Mouse (Mus musculus): ENCODE data around the gene Hnrnpll. TPM values are rescaled to one million over a fixed set of nuclear protein-coding genes. Genes with fewer than 3 reads are reported as not detected.
A peak's percentile ranks its signal among the peaks of the same experiment; 100 is the strongest.
"Not testable (repeated sequence)": the region's sequence is repeated elsewhere in the genome, so short reads cannot be mapped to it uniquely, and the experiment has no call there.

The Hnrnpll gene
- polyA plus RNA-seq, 1 experiment, result 10.7 TPM

DNA sequence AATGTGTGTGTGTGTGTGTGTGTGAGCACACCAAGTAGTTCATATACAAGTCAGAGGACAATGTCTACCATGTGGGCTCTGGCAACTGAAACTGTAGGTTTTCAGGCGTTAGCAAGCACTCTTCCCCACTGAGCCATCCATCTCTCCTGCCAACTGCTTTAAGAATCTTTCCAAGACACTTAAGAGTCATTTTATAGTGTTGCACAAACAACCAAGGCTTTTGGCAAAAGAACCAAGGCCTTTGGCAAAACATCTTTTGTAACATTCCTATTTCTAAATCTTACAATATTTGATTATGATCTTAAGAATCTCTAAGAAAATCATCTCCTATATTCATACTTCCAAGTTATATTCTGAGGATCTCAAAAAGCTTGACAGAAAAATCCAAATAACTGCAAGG, 2.4 kb downstream of the Hnrnpll start:
- Histone ChIP-seq H3K27me3 (ENCODE audit: control insufficient read depth, insufficient read depth, low read length) (no peaks in the 10 kb centered on the region), H3K36me3 (ENCODE audit: control insufficient read depth, insufficient read depth, low read length) (no peaks in the 10 kb centered on the region), H3K4me1 (ENCODE audit: control insufficient read depth, insufficient read depth, insufficient read length, low read length) (peaks cover 2% of the 10 kb centered on the region; the same call in 1 of the 2 replicates), H3K4me3 (ENCODE audit: low read depth, low read length) (no peak overlapping the region), H3K27ac (ENCODE audit: insufficient read depth, low read depth, low read length) (no peak overlapping the region)
- TF ChIP-seq CTCF (IDR thresholded peaks at IDR 0.05; ENCODE audit: extremely low read depth, insufficient read length, insufficient replicate concordance, low read depth, low read length), result no peak
- TF ChIP-seq POLR2A (IDR thresholded peaks at IDR 0.05; ENCODE audit: low read depth, low read length), result no peak
- 13% methylated on average over 1 of the region's 1 CpGs for WGBS

DNA sequence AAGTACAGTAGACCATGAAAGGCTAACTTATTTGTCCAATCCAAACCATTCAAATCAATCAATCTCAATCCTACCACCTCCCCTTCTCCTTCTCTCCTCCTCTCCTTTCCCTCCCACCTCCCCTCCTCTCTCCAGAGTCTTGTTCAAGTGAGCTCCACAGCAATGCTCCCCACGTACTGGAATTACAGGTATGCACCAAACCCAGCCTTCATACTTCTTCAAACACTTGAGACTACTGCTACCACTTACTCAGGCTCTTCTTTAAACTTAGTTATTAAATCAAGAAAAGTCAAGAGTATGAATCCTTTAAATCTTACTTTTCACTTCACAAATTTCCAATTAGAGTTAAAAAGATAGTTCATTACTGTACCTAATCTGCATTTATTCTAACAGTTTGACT, 3.6 kb downstream of the Hnrnpll start:
- Histone ChIP-seq H3K27me3 (ENCODE audit: control insufficient read depth, insufficient read depth, low read length) (no peaks in the 10 kb centered on the region), H3K36me3 (ENCODE audit: control insufficient read depth, insufficient read depth, low read length) (peaks cover 2% of the 10 kb centered on the region), H3K4me1 (ENCODE audit: control insufficient read depth, insufficient read depth, insufficient read length, low read length) (peaks cover 2% of the 10 kb centered on the region; the same call in 1 of the 2 replicates), H3K27ac (ENCODE audit: insufficient read depth, low read depth, low read length) (no peak overlapping the region), H3K4me3 (ENCODE audit: low read depth, low read length) (no peak overlapping the region)
- no peak for TF ChIP-seq POLR2A (IDR thresholded peaks at IDR 0.05; ENCODE audit: low read depth, low read length)
- 55% methylated on average over 1 of the region's 1 CpGs for WGBS

DNA sequence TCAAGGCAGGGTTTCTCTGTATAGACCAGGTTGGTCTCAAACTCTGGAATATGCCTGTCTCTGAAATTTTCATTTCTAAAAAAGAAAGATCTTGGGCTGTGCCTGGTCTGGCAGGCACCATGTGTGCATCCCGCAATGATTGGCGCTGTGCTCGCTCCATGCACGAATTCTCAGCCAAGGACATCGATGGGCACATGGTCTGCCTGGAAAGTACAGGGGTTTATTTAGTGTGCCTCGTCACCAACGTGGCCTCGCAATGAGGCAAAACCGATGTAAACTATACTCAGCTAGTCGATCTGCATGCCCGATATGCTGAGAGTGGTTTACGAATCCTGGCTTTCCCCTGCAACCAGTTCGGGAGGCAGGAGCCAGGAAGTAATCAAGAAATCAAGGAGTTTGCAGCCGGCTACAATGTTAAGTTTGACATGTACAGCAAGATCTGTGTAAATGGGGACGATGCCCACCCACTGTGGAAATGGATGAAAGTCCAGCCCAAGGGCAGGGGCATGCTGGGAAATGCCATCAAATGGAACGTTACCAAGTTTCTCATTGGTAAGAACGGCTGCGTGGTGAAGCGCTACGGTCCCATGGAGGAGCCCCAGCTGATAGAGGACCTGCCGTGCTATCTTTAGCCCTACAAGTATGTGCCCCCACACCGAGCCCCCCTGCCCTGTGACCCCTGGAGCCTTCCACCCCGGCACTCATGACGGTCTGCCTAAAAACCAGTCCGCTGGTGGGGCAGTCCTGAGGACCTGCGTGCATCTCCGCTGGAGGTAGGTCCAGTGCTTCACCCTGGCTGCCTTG, 8.0 kb downstream of the Hnrnpll start:
- TF ChIP-seq CTCF (IDR thresholded peaks at IDR 0.05; ENCODE audit: extremely low read depth, insufficient read length, insufficient replicate concordance, low read depth, low read length) (no peak), POLR2A (IDR thresholded peaks at IDR 0.05; ENCODE audit: low read depth, low read length) (no peak)
- 81% methylated on average over 27 of the region's 27 CpGs for whole genome bisulfite sequencing
- H3K27me3 ChIP-seq (ENCODE audit: control insufficient read depth, insufficient read depth, low read length), result no peaks in the 10 kb centered on the region
- H3K27ac ChIP-seq (ENCODE audit: insufficient read depth, low read depth, low read length), result no peak overlapping the region
- no peak overlapping the region for H3K4me3 ChIP-seq (ENCODE audit: low read depth, low read length)
- H3K36me3 ChIP-seq (ENCODE audit: control insufficient read depth, insufficient read depth, low read length), result peaks cover 25% of the 10 kb centered on the region
- H3K4me1 ChIP-seq (ENCODE audit: control insufficient read depth, insufficient read depth, insufficient read length, low read length), result peaks cover 2% of the 10 kb centered on the region; the same call in 1 of the 2 replicates

DNA sequence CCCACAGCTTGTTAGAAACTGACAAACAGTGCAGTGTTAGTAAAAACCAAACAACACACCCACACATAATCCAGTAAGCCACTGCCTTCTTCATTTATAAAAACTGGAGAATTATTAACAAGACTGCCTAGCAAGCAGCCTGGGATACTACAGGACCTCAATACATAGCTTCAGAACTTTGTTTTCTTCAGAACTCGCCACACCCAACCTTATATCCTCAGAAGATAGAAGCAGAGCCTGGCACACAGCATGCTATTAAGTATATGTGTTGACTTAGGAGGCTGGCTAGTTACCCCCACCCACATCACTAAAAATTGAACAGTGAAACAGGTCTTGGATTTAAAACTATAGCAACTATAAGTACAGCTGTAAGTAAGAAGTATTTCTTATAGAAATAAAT, 10.5 kb downstream of the Hnrnpll start:
- Histone ChIP-seq H3K27ac (ENCODE audit: insufficient read depth, low read depth, low read length) (0 out of 2 replicates have a peak overlapping the region, but pooled peaks have one; percentile 11), H3K36me3 (ENCODE audit: control insufficient read depth, insufficient read depth, low read length) (peaks cover 42% of the 10 kb centered on the region), H3K27me3 (ENCODE audit: control insufficient read depth, insufficient read depth, low read length) (no peaks in the 10 kb centered on the region), H3K4me3 (ENCODE audit: low read depth, low read length) (no peak overlapping the region), H3K4me1 (ENCODE audit: control insufficient read depth, insufficient read depth, insufficient read length, low read length) (peaks cover 2% of the 10 kb centered on the region; the same call in 1 of the 2 replicates)
- WGBS, result 32% methylated on average over 1 of the region's 1 CpGs
- no peak for TF ChIP-seq POLR2A (IDR thresholded peaks at IDR 0.05; ENCODE audit: low read depth, low read length)
- no peak for TF ChIP-seq CTCF (IDR thresholded peaks at IDR 0.05; ENCODE audit: extremely low read depth, insufficient read length, insufficient replicate concordance, low read depth, low read length)

DNA sequence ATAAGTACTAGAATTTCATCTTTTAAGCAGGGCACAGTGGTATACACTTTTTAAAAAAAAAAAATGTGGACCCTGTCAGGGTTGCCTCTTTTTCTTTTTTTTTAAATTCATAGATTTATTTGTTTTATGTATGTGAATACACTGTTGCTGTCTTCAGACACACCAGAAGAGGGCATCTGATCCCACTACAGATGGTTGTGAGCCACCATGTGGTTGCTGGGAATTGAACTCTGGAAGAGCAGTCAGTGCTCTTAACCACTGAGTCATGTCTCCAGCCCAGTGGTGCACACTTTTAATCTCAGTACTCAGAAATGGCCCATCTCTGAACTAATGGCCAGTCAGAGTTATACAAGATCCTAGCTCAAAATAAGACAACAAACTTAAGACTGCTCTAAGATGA, 12.8 kb downstream of the Hnrnpll start:
- peaks cover 49% of the 10 kb centered on the region for H3K36me3 ChIP-seq (ENCODE audit: control insufficient read depth, insufficient read depth, low read length)
- H3K4me3 ChIP-seq (ENCODE audit: low read depth, low read length); H3K4me1 ChIP-seq (ENCODE audit: control insufficient read depth, insufficient read depth, insufficient read length, low read length); H3K27ac ChIP-seq (ENCODE audit: insufficient read depth, low read depth, low read length); H3K27me3 ChIP-seq (ENCODE audit: control insufficient read depth, insufficient read depth, low read length): not testable (repeated sequence)

DNA sequence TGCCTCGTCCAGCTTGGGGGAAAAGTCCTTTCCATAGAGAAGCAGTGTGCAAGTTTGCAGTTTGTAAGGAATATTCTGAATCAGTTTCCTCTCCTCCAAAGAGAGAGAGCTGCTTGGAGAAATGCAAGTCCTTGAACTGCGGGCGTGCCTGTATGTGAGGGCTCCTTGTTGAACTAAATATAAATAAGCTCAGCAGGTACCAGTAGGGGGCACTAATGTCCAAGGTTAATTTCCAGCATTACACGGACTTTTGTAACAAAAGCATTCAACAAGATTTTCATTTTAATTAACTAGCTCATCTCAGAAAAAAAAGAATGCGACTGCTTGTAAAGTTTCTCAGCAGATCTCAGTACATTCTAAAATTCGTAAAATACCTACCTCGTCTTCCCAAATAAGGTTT, 13.9 kb downstream of the Hnrnpll start:
- no peaks in the 10 kb centered on the region for H3K27me3 ChIP-seq (ENCODE audit: control insufficient read depth, insufficient read depth, low read length)
- TF ChIP-seq POLR2A (IDR thresholded peaks at IDR 0.05; ENCODE audit: low read depth, low read length), result no peak
- no peak for TF ChIP-seq CTCF (IDR thresholded peaks at IDR 0.05; ENCODE audit: extremely low read depth, insufficient read length, insufficient replicate concordance, low read depth, low read length)
- H3K4me1 ChIP-seq (ENCODE audit: control insufficient read depth, insufficient read depth, insufficient read length, low read length), result peaks cover 2% of the 10 kb centered on the region; the same call in 1 of the 2 replicates
- H3K27ac ChIP-seq (ENCODE audit: insufficient read depth, low read depth, low read length), result no peak overlapping the region
- H3K36me3 ChIP-seq (ENCODE audit: control insufficient read depth, insufficient read depth, low read length), result peaks cover 48% of the 10 kb centered on the region
- H3K4me3 ChIP-seq (ENCODE audit: low read depth, low read length), result no peak overlapping the region
- 54% methylated on average over 7 of the region's 7 CpGs for WGBS

DNA sequence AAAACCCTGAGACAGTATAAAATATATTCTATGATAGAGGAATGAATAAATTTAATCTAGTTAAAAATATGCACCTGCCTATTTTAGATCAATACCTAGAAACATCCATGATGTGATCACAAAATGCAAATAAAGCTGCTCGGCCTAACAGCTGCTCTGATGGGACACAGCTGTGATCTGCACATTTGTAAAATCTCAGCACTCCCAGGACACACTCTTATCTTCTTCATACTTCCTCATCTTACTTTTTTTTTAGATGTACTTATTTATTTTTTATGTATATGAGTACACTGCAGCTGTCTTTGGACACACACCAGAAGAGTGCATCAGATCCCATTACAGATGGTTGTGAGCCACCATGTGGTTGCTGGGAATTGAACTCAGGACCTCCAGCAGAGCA, 20.4 kb downstream of the Hnrnpll start:
- Histone ChIP-seq H3K27me3 (ENCODE audit: control insufficient read depth, insufficient read depth, low read length) (no peaks in the 10 kb centered on the region), H3K4me3 (ENCODE audit: low read depth, low read length) (no peak overlapping the region), H3K27ac (ENCODE audit: insufficient read depth, low read depth, low read length) (no peak overlapping the region), H3K36me3 (ENCODE audit: control insufficient read depth, insufficient read depth, low read length) (peaks cover 38% of the 10 kb centered on the region), H3K4me1 (ENCODE audit: control insufficient read depth, insufficient read depth, insufficient read length, low read length) (no peaks in the 10 kb centered on the region)
- TF ChIP-seq CTCF (IDR thresholded peaks at IDR 0.05; ENCODE audit: extremely low read depth, insufficient read length, insufficient replicate concordance, low read depth, low read length) (no peak), POLR2A (IDR thresholded peaks at IDR 0.05; ENCODE audit: low read depth, low read length) (no peak)
- 71% methylated on average over 1 of the region's 1 CpGs for WGBS

Data from small intestine, adult 2 months (tissue).